Mouse (Mus musculus) G1E (cell line): ENCODE data around the gene Hmmr.

ENCODE experiments used
- CTCF ChIP-seq: IDR thresholded peaks from 2 replicates; pipeline ENCODE4 v1.5.1; 2012; ENCODE audit warnings: low read depth, low read length, inconsistent platforms, mixed read lengths
- GATA1 ChIP-seq: IDR thresholded peaks from 2 replicates; pipeline ENCODE4 v1.6.1; 2012; ENCODE audit warnings: borderline replicate concordance, low read length, inconsistent platforms, mixed read lengths

- TF ChIP-seq CTCF = no peak
- TF ChIP-seq GATA1 = no peak
Observed at GRCm38 (mm10) chr11:40682456-40682855, 50.8 kb downstream of the Hmmr start.
